Mouse (Mus musculus) liver, adult 2 months (tissue): ENCODE measurements around the gene Suz12.

Source experiments
- CTCF ChIP-seq: fragments of 200-500 bp; IDR thresholded peaks from 2 replicates; pipeline ENCODE4 v1.5.1; 2011; ENCODE audit warnings: low read depth, low read length, control low read depth
- POLR2A ChIP-seq: fragments of 200-500 bp; IDR thresholded peaks from 2 replicates; pipeline ENCODE4 v1.6.1; 2011; ENCODE audit warnings: low read length, control low read depth; ENCODE audit not compliant: insufficient read depth; ENCODE audit errors: extremely low read depth

DNA sequence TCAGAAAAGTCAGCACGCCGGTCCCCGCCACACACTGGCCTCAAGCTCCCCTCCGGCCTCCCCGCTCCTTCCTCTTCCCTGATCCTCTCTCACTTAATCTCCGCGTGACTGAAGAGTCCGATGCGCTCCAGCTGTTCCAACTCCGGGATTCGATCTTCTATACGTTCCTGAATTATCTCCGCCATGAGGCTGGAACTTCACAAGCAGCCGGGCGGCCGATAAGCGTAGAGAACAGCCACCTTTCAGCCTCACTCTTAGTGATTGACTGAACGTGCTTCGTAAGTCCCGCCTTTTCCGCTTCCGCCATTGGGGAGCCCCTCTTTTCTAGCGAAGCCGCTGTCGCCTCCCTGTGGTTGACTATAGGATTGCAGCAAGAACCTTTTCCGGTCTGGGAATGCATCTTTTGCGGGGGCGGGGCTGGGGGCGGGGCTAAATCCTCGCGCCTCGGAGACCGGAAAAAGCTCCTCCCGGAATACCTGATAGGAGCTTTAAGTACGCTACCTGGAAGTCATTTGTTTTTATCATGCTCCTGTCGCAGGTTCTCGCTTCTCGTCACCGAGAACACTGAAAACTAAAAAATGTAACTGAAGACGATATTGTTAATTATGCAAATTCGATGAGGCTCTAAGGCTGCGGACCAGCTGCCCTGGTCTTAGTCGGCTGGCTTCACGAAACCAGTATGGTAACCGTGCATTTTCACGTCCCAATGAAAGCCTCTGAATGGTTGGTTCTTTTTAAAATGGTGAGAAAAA lies 30.6 kb upstream of the Suz12 start, which contains the start of gene Utp6:
- TF ChIP-seq CTCF, result peak; percentile 81
- 0 out of 2 replicates have a peak, but pooled peaks have one; percentile 58 for TF ChIP-seq POLR2A
